Mouse (Mus musculus): ENCODE data around the gene Cyb5rl. TPM values are rescaled to one million over a fixed set of nuclear protein-coding genes. Genes with fewer than 3 reads are reported as not detected.

Cyb5rl gene
- total and polyA plus RNA-seq, 3 experiments = 12.6 to 25.9 (median 21.9) TPM

GRCm38 (mm10) chr4:107051889-107052288, 14.9 kb upstream of the Cyb5rl start:
- intact Hi-C loops (cut with DNase I) = loop anchor here (5.0 kb wide), 1 partner anchor 215 kb away; no protein-coding TSS in a partner anchor
- DNase-seq = no peak
- Histone ChIP-seq H3K27me3 (ENCODE audit: control insufficient read depth, insufficient read depth, low read length) (no peaks in the 10 kb centered on the region), H3K4me3 (no peak overlapping the region), H3K79me2 (replicated peaks; ENCODE audit: control insufficient read depth, insufficient read depth, low read length) (no peaks in the 10 kb centered on the region), H3K36me3 (ENCODE audit: control insufficient read depth, insufficient read depth, low read length) (no peaks in the 10 kb centered on the region), H3K27ac (no peak overlapping the region), H3K9ac (ENCODE audit: low read depth, low read length) (no peak overlapping the region), H3K4me1 (ENCODE audit: control insufficient read depth, insufficient read depth, low read length) (no peaks in the 10 kb centered on the region)
- TF ChIP-seq CTCF (IDR thresholded peaks at IDR 0.05) (no peak), EP300 (IDR thresholded peaks at IDR 0.05; ENCODE audit: insufficient read depth, low read depth, low read length) (no peak), POLR2A (IDR thresholded peaks at IDR 0.05; ENCODE audit: insufficient read depth, low read depth, low read length) (no peak)
- WGBS = 57% methylated on average over 4 of the region's 4 CpGs

- WGBS = 62% methylated on average over 5 of the region's 5 CpGs
- Histone ChIP-seq H3K79me2 (replicated peaks; ENCODE audit: control insufficient read depth, insufficient read depth, low read length) (no peaks in the 10 kb centered on the region), H3K9ac (ENCODE audit: low read depth, low read length) (no peak overlapping the region), H3K4me1 (ENCODE audit: control insufficient read depth, insufficient read depth, low read length) (no peaks in the 10 kb centered on the region), H3K4me3 (no peak overlapping the region), H3K36me3 (ENCODE audit: control insufficient read depth, insufficient read depth, low read length) (no peaks in the 10 kb centered on the region), H3K27me3 (ENCODE audit: control insufficient read depth, insufficient read depth, low read length) (no peaks in the 10 kb centered on the region), H3K27ac (no peak overlapping the region)
- intact Hi-C loops (cut with DNase I) = loop anchor here (5.0 kb wide), 1 partner anchor 216 kb away; no protein-coding TSS in a partner anchor
- DNase-seq = no peak
- TF ChIP-seq CTCF (IDR thresholded peaks at IDR 0.05) (peak; percentile 33), POLR2A (IDR thresholded peaks at IDR 0.05; ENCODE audit: insufficient read depth, low read depth, low read length) (no peak), EP300 (IDR thresholded peaks at IDR 0.05; ENCODE audit: insufficient read depth, low read depth, low read length) (no peak)
Observed at GRCm38 (mm10) chr4:107052962-107053553, 13.7 kb upstream of the Cyb5rl start.

GRCm38 (mm10) chr4:107056088-107056487, 10.7 kb upstream of the Cyb5rl start:
- H3K4me1 ChIP-seq (ENCODE audit: control insufficient read depth, insufficient read depth, low read length) = no peaks in the 10 kb centered on the region
- no peaks in the 10 kb centered on the region for H3K27me3 ChIP-seq (ENCODE audit: control insufficient read depth, insufficient read depth, low read length)
- H3K36me3 ChIP-seq (ENCODE audit: control insufficient read depth, insufficient read depth, low read length) = no peaks in the 10 kb centered on the region
- H3K9ac ChIP-seq (ENCODE audit: low read depth, low read length) = no peak overlapping the region
- DNase-seq = no peak
- TF ChIP-seq CTCF (IDR thresholded peaks at IDR 0.05) = no peak
- no peak for TF ChIP-seq POLR2A (IDR thresholded peaks at IDR 0.05; ENCODE audit: insufficient read depth, low read depth, low read length)
- TF ChIP-seq EP300 (IDR thresholded peaks at IDR 0.05; ENCODE audit: insufficient read depth, low read depth, low read length) = no peak
- 40% methylated on average over 3 of the region's 3 CpGs for WGBS
- intact Hi-C loops (cut with DNase I) = no loop called here
- H3K4me3 ChIP-seq = no peak overlapping the region
- H3K79me2 ChIP-seq (replicated peaks; ENCODE audit: control insufficient read depth, insufficient read depth, low read length) = no peaks in the 10 kb centered on the region
- H3K27ac ChIP-seq = no peak overlapping the region

GRCm38 (mm10) chr4:107058346-107058745, 8.4 kb upstream of the Cyb5rl start:
- Histone ChIP-seq H3K27ac (no peak overlapping the region), H3K4me3 (no peak overlapping the region), H3K79me2 (replicated peaks; ENCODE audit: control insufficient read depth, insufficient read depth, low read length) (no peaks in the 10 kb centered on the region), H3K27me3 (ENCODE audit: control insufficient read depth, insufficient read depth, low read length) (no peaks in the 10 kb centered on the region), H3K4me1 (ENCODE audit: control insufficient read depth, insufficient read depth, low read length) (no peaks in the 10 kb centered on the region), H3K36me3 (ENCODE audit: control insufficient read depth, insufficient read depth, low read length) (no peaks in the 10 kb centered on the region), H3K9ac (ENCODE audit: low read depth, low read length) (no peak overlapping the region)
- TF ChIP-seq EP300 (IDR thresholded peaks at IDR 0.05; ENCODE audit: insufficient read depth, low read depth, low read length) (no peak), CTCF (IDR thresholded peaks at IDR 0.05) (no peak), POLR2A (IDR thresholded peaks at IDR 0.05; ENCODE audit: insufficient read depth, low read depth, low read length) (no peak)
- intact Hi-C loops (cut with DNase I) = no loop called here
- 90% methylated on average over 5 of the region's 5 CpGs for WGBS
- DNase-seq = no peak

GRCm38 (mm10) chr4:107058781-107059180, 8.0 kb upstream of the Cyb5rl start:
- Histone ChIP-seq H3K27me3 (ENCODE audit: control insufficient read depth, insufficient read depth, low read length) (no peaks in the 10 kb centered on the region), H3K27ac (no peak overlapping the region), H3K4me3 (no peak overlapping the region), H3K4me1 (ENCODE audit: control insufficient read depth, insufficient read depth, low read length) (no peaks in the 10 kb centered on the region), H3K79me2 (replicated peaks; ENCODE audit: control insufficient read depth, insufficient read depth, low read length) (no peaks in the 10 kb centered on the region), H3K36me3 (ENCODE audit: control insufficient read depth, insufficient read depth, low read length) (no peaks in the 10 kb centered on the region), H3K9ac (ENCODE audit: low read depth, low read length) (no peak overlapping the region)
- no peak for DNase-seq
- no peak for TF ChIP-seq POLR2A (IDR thresholded peaks at IDR 0.05; ENCODE audit: insufficient read depth, low read depth, low read length)
- no peak for TF ChIP-seq CTCF (IDR thresholded peaks at IDR 0.05)
- no peak for TF ChIP-seq EP300 (IDR thresholded peaks at IDR 0.05; ENCODE audit: insufficient read depth, low read depth, low read length)
- WGBS = 67% methylated on average over 6 of the region's 6 CpGs
- intact Hi-C loops (cut with DNase I) = no loop called here

GRCm38 (mm10) chr4:107061560-107061959, 5.2 kb upstream of the Cyb5rl start:
- TF ChIP-seq CTCF (IDR thresholded peaks at IDR 0.05) = no peak
- TF ChIP-seq EP300 (IDR thresholded peaks at IDR 0.05; ENCODE audit: insufficient read depth, low read depth, low read length) = no peak
- TF ChIP-seq POLR2A (IDR thresholded peaks at IDR 0.05; ENCODE audit: insufficient read depth, low read depth, low read length) = no peak
- Histone ChIP-seq H3K79me2 (replicated peaks; ENCODE audit: control insufficient read depth, insufficient read depth, low read length) (no peaks in the 10 kb centered on the region), H3K4me3 (no peak overlapping the region), H3K27me3 (ENCODE audit: control insufficient read depth, insufficient read depth, low read length) (no peaks in the 10 kb centered on the region), H3K4me1 (ENCODE audit: control insufficient read depth, insufficient read depth, low read length) (no peaks in the 10 kb centered on the region), H3K9ac (ENCODE audit: low read depth, low read length) (no peak overlapping the region), H3K36me3 (ENCODE audit: control insufficient read depth, insufficient read depth, low read length) (no peaks in the 10 kb centered on the region), H3K27ac (no peak overlapping the region)
- no peak for DNase-seq
- WGBS = 88% methylated on average over 4 of the region's 4 CpGs
- intact Hi-C loops (cut with DNase I) = no loop called here
